Mouse (Mus musculus): Measurements from ENCODE around the gene Bcl3.

The Bcl3 gene

DNA sequence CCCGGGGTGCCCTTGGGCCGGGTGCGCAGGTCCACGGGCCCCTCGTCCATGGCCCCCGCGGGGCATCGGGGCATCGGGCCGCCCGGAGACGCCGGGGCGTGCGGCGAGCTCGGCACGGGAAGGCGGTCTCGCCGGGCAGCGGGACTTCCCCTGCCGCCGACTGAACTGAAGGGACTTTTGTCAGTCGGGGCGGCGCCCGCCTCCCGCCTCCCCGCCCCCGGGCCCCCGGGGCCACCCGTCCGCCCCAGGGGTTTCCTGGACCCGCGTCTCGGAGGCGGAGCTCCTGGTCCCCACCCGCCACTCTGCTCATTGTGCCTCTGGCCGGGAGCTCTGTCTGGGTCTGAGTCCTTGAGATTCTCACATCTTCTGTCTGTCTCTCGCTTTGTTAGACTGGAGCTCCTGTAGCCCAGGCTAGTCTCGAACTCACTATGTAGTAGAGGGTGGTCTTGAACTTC is at the start of gene Bcl3:
Bcl3 (minus strand) TSS at position 167 of the 455 bp plus-strand sequence.
- DNase-seq (ENCODE audit: low spot score), result peak; percentile 56

GRCm38 (mm10) chr7:19871943-19872601 is 49.5 kb upstream of the Bcl3 start:
- DNase-seq (ENCODE audit: low spot score), result no peak

GRCm38 (mm10) chr7:19871137-19871621 is 48.6 kb upstream of the Bcl3 start:
- DNase-seq (ENCODE audit: low spot score), result no peak

DNA sequence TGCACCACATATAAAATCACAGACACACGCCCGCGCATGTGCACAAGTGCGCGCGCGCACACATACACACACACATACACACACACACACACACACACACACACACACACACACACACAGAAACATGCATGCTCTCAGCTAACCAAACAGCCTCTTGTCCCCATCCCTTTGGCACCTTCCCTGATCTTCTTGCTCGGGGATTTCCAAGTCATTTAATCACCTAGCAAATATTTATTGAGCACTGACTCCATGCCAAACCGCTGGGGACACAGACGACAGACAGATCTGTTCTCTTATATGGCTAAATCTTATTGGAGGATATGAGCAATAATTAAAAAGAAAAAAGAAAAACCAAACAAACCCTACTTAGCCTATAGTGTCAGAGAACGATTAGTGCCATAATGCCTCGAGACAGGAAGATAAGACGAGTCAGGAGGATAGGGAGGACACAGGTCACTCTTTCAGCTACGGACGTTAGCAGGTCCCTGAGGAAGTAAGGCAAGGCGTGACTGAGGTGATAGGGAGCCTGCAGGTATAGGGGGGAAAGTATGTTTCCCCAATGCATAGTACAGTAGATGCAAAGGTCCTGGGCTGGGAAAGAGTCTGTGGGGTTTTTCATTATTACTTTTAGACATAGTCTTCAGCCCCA is 45.3 kb upstream of the Bcl3 start:
- no peak for DNase-seq (ENCODE audit: low spot score)

DNA sequence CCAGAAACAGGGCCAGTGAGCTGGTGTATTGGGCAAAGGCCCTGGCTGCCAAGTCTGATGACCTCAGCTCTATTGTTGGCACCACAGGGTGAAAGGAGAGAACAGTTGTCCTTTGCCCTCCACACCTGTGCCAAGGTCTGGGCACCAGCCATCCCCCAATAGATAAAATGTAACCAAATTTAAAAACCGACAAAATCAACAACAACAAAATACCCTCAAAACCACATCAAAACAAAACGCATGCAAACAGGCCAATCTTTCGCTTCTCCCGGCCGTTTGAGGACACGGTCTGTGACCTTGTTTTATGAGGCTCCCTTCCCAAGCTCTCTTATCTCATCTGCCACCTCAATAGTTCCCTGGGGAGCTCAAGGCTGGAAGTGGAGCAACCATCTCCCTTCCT is 43.9 kb upstream of the Bcl3 start:
- no peak for DNase-seq (ENCODE audit: low spot score)

DNA sequence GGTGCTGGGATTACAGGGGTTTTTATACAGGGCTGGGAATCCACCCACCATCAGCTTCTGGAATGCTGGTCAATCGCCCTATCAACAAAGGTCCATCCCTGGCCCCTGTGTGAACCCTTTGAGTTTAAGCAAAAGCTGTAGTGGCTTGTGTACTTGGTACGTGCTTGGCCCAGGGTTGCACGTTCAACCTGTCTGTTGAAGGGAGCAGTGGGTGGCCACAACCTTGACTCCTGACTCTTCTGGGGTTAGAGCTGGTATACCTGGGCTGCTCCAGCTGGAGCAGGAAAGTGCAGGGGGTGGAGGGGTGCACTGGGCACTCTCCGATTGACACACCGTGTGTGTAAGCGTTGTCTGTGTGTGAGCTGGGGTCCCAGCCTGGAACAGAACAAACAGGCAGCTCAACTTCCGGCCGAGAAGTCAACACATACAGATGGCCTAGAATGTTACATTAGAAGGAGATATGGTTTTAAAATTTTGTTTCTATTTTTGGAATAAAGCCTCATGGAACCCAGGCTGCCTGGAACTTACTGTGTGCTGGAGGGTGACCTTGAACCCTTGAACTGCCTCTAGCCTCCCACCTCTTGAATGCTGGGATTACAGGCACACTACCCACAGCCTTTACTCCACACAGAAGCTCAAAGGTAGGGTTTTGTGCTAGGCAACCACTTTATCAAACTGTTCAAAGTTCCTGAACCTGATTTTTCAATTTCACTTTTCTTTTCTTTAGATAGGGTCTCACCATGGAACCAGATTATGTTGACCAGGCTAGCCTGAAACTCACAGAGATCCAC is 42.9 kb upstream of the Bcl3 start:
- DNase-seq (ENCODE audit: low spot score), result no peak

- DNase-seq (ENCODE audit: low spot score), result no peak
Observed at GRCm38 (mm10) chr7:19864241-19864640, 41.7 kb upstream of the Bcl3 start.

GRCm38 (mm10) chr7:19861199-19861598 is 38.6 kb upstream of the Bcl3 start, which contains the start of gene Ceacam16:
Ceacam16 (minus strand) TSS chr7:19861299.
- DNase-seq (ENCODE audit: low spot score), result no peak

DNA sequence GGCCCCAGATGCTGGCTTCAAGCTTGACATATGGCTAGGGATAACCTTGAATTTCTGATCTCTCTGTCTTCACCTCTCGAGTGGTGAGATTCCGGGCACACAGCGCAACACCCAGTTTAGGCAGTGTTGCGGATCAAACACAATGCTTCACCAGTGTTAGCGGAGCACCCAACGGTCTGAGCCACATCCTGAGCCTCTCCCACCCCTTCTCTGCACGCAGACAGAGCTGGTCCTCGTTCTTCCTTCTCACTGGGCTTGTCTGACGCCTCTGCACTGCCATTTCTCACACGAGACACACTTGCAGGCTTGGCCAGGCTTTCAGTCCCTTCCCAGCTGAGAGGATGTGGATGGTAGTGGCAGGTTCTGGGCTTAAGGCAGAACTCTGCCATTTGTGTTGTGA is 37.2 kb upstream of the Bcl3 start:
- no peak for DNase-seq (ENCODE audit: low spot score)

GRCm38 (mm10) chr7:19856283-19856682 is 33.7 kb upstream of the Bcl3 start:
- DNase-seq (ENCODE audit: low spot score), result no peak

DNA sequence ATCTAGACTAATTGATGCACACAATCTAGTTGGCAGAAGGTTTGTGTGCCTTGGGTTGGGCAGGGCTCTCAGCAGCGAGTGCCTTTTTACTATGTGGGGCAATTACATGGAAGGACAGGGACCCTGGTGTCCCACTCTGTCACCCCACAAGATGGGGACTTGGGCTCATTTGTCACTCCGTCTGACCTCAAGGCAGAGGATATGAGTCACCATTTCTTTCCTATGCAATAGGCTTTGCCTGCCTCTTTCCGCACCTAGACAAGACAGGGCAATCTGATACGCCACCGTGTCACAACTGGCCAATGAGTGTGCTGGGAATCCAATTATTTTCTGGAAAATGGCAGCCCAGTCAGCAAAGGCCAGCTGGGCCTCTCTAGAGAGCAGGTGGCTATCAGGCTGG is 33.1 kb upstream of the Bcl3 start:
- no peak for DNase-seq (ENCODE audit: low spot score)

GRCm38 (mm10) chr7:19853526-19853925 is 31.0 kb upstream of the Bcl3 start:
- DNase-seq (ENCODE audit: low spot score), result no peak

DNA sequence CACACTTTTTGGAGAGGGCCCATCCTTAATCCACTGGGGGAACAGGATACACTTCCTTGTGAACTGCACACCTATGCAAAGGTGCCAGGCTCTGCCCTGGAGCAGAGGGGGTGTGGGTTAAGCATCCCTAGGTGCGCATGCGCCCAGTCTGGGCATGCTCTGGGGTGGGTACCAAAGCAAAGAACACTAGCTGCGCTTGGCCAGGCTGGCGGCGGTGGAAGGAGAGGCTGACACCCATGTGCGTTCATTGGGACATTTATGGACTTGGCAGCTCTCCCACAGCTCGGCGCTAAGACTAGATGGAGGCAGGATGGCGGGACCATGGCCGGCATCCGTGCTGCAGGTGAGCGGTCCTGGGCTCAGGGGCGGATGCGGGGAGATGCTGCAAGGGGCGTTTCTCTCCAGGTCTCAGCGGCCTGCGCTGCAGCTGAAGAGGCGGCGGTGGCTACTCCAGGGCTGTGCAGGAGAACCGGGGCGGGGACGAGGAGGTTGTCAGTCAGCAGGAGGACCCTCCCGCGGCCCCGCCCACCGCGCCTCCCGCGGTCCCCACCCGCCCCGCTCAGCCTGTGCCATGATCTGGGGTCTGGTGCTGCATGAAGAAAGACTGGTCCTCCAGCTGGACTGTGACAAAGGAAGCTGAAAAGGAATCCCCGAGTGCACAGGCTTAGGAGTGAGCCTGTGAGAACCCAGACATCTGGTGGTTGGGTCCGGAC is 29.4 kb upstream of the Bcl3 start, which contains the start of gene Gm19345:
Gm19345 (plus strand) TSS at position 146 of the 713 bp plus-strand sequence.
- DNase-seq (ENCODE audit: low spot score), result no peak

GRCm38 (mm10) chr7:19844521-19845171 is 22.1 kb upstream of the Bcl3 start:
- no peak for DNase-seq (ENCODE audit: low spot score)

DNA sequence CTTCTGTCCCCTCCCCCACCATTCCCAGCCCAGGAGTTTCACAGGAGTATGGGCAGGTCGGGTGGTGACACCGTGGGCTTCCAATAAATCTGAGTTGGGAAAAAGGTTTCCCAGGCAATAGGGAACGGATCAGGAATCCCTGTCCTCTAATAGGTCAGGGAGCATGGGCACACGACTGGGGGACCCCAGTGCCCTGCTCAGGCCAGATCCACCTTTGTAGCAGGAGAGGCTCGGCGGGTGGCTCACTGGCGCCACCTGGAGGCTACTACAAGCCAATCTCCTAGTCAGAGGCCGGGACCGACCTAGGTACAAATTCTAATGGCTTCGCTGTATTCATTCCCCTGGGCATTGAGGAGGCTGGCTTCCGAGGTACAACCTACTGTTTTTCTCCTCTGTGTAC is 21.0 kb upstream of the Bcl3 start:
- DNase-seq (ENCODE audit: low spot score), result no peak

DNA sequence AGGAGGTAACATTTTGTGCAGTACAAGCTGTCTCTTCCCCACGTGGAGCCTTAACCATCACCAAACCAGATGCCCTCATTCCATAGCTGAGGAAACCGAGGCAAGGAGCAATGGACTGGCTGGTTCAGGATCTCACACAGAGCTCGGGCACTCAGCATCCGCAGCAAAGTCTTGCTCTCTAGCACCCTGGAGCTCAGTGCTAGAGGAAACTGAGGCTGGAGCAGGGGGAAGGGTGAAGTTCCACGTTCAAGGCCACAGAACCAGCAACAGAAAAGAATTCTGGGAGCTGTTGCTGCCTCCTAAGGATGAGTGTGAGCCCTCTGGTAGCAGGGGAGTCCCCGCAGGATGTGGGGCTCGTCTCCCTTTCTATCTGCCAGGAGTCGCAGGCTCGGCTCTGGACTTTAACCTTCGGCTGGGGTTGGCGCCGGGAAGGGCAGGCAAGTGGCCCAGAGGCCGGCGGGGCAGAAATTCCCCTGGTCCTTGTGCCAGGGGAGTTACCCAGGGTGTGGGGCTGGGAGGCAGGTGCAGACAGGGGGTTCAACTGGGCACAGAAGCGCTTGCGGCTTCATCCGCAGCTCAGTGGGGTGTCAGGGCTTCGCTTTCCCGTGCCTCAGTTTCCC is 20.4 kb upstream of the Bcl3 start:
- no peak for DNase-seq (ENCODE audit: low spot score)

GRCm38 (mm10) chr7:19841686-19842413 is 19.3 kb upstream of the Bcl3 start:
- no peak for DNase-seq (ENCODE audit: low spot score)

DNA sequence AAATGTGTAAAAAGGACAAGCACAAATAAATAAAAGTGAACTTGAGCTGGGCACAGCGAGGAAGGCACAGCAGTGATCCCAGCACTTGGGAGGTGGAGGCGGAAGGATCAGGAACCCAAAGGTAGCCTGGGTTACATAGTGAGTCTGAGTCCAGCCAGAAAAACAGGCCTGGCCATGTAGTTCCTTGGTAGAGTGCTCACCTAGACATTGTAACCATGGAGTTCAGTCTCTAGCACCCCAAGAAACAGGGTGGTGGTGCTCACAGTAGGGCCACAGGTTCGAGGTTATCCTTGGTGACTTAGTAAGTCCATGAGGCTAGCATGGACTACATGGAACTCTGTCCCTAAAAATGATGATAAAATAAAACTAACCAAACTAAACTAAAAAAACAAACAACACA is 18.4 kb upstream of the Bcl3 start:
- no peak for DNase-seq (ENCODE audit: low spot score)

- no peak for DNase-seq (ENCODE audit: low spot score)
Observed at GRCm38 (mm10) chr7:19840371-19840770, 17.8 kb upstream of the Bcl3 start.

GRCm38 (mm10) chr7:19836843-19837242 is 14.3 kb upstream of the Bcl3 start:
- no peak for DNase-seq (ENCODE audit: low spot score)
